Mouse (Mus musculus) ES-E14 (cell line): ENCODE data around the gene Gmcl1. TPM values are rescaled to one million over a fixed set of nuclear protein-coding genes. Genes with fewer than 3 reads are reported as not detected.

Experiments
- DNase-seq: peaks from one replicate; pipeline ENCODE4 v3.0.0-alpha.2; 2013; ENCODE audit warnings: low read depth, low spot score
- H3K27ac ChIP-seq: 2 replicates; pipeline ENCODE4 v1.5.1; 2012; ENCODE audit warnings: low read depth, mild to moderate bottlenecking, low read length, moderate library complexity, mixed read lengths; ENCODE audit not compliant: poor library complexity, insufficient read depth, severe bottlenecking
- H3K36me3 ChIP-seq: 2 replicates; pipeline ENCODE4 v1.6.1; 2012; ENCODE audit warnings: mild to moderate bottlenecking, low read length, moderate library complexity, mixed read lengths; ENCODE audit not compliant: control insufficient read depth, poor library complexity, insufficient read depth, severe bottlenecking
- H3K4me1 ChIP-seq, 2 experiments: fragments of 150-350 bp in 1 of 2; sonication (generic) in 1 of 2; 2 replicates each; pipeline ENCODE4 v1.6.1; 2012; ENCODE audit warnings: low read length in 2 of 2, mild to moderate bottlenecking in 1 of 2, mixed read lengths in 1 of 2; ENCODE audit not compliant: control insufficient read depth in 2 of 2, insufficient read depth in 2 of 2, poor library complexity in 1 of 2
- H3K4me3 ChIP-seq, 2 experiments: fragments of 150-350 bp in 1 of 2; sonication (generic) in 1 of 2; 2 replicates each; pipeline ENCODE4 v1.5.1; 2012; ENCODE audit warnings: low read length in 2 of 2, low read depth in 1 of 2, mild to moderate bottlenecking in 1 of 2, mixed read lengths in 1 of 2; ENCODE audit not compliant: insufficient read depth in 1 of 2, poor library complexity in 1 of 2, severe bottlenecking in 1 of 2
- H3K9ac ChIP-seq: 2 replicates; pipeline ENCODE4 v1.6.1; 2012; ENCODE audit warnings: low read depth, mild to moderate bottlenecking, low read length, mixed read lengths; ENCODE audit not compliant: poor library complexity, insufficient read depth, severe bottlenecking
- H3K9me3 ChIP-seq: fragments of 150-350 bp; sonication (generic); 2 replicates; pipeline ENCODE4 v1.6.1; 2012; ENCODE audit warnings: low read depth, mild to moderate bottlenecking, low read length; ENCODE audit not compliant: control insufficient read depth, insufficient read depth
- CHD2 ChIP-seq: IDR thresholded peaks from 2 replicates; pipeline ENCODE4 v1.6.1; 2014; ENCODE audit warnings: mild to moderate bottlenecking, low read depth, low read length, inconsistent platforms
- HCFC1 ChIP-seq: IDR thresholded peaks from 2 replicates; pipeline ENCODE4 v1.6.1; 2012; ENCODE audit warnings: low read length, inconsistent platforms, borderline replicate concordance; ENCODE audit not compliant: insufficient read depth
- MAFK ChIP-seq: IDR thresholded peaks from 2 replicates; pipeline ENCODE4 v1.6.1; 2014; ENCODE audit warnings: mild to moderate bottlenecking, low read depth, low read length, inconsistent platforms; ENCODE audit not compliant: insufficient read depth
- ZC3H11A ChIP-seq: IDR thresholded peaks from 2 replicates; pipeline ENCODE4 v1.6.1; 2012; ENCODE audit warnings: low read depth, mild to moderate bottlenecking, inconsistent platforms, low read length, borderline replicate concordance
- ZNF384 ChIP-seq: IDR thresholded peaks from 2 replicates; pipeline ENCODE4 v1.6.1; 2012; ENCODE audit warnings: low read depth, low read length, inconsistent platforms
- in situ Hi-C, 2 experiments: fragments of 600-800 bp; cut with MboI; formaldehyde crosslinking; loops; one replicate each; pipeline ENCODE4 v1.15.1; 2025; ENCODE audit warnings: low sequenced_read_pairs in 2 of 2, inconsistent platforms in 1 of 2; ENCODE audit not compliant: unreplicated experiment in 2 of 2
- total RNA-seq: library from RNA; depleted of rRNA; stranded (reverse); fragments of 300-350 nt; gene quantifications from 2 replicates; pipeline ENCODE4 v1.2.3, GENCODE M21; 2012

The Gmcl1 gene
- total RNA-seq, 1 experiment: 18.5 TPM

DNA sequence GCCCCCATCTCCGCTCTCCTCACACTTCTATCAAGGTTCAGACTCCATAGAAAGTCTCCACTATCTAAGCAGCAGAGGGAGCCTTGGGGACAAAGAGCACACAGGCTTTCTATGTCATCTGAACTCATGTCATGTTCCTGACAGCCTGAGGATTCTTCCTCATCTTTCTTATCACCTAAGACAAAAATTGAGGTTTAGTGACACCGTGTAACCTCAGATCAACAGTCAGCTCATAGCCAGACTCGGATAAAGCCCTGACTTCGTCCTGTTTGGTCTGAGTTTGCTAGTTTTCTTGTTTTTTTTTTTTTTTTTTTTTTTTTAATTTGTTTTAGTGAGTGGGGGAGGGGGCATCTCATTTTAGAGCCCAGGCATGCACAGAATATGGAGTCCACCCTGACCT is 40.6 kb upstream of the Gmcl1 start:
- in situ Hi-C loops: no loop called here
- Histone ChIP-seq H3K27ac (no peak overlapping the region), H3K4me1 (peaks cover 4 to 10% of the 10 kb centered on the region in 2 experiments; a peak in 3 of 4 replicates), H3K36me3 (no peaks in the 10 kb centered on the region), H3K9ac (no peak overlapping the region), H3K4me3 (no peak overlapping the region), H3K9me3 (no peaks in the 10 kb centered on the region)
- DNase-seq: no peak
- no peak for TF ChIP-seq ZC3H11A
- TF ChIP-seq MAFK: no peak
- no peak for TF ChIP-seq HCFC1
- TF ChIP-seq ZNF384: no peak
- no peak for TF ChIP-seq CHD2

DNA sequence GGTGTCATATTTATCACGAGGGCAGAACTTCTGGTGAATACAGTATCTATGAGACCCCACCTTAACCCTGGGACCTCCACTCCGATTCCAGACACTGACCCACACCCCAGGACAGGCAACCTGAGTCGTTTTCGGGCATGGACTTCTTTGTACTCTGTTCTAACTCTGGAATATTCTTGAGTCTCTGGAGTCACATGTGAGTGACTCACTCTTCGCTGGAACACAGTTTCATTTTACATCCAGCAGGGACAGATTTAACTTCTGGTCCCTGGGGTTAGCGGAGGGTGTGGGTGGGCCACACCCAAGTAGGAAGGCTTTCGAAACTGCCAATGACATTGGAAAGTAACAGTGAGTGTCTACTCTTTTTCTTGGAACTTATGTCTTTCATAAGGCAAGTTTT is 39.4 kb upstream of the Gmcl1 start:
- H3K36me3 ChIP-seq: no peaks in the 10 kb centered on the region
- H3K9ac ChIP-seq: no peak overlapping the region
- no peak overlapping the region for H3K27ac ChIP-seq
- no peak for DNase-seq
- no peak for TF ChIP-seq ZC3H11A
- no peak for TF ChIP-seq HCFC1
- no peak for TF ChIP-seq MAFK
- TF ChIP-seq ZNF384: no peak
- no peak for TF ChIP-seq CHD2
- no peaks in the 10 kb centered on the region for H3K9me3 ChIP-seq
- no peak overlapping the region for H3K4me3 ChIP-seq
- peaks cover 3 to 10% of the 10 kb centered on the region in 2 experiments; a peak in 3 of 4 replicates for H3K4me1 ChIP-seq
- in situ Hi-C loops: no loop called here

DNA sequence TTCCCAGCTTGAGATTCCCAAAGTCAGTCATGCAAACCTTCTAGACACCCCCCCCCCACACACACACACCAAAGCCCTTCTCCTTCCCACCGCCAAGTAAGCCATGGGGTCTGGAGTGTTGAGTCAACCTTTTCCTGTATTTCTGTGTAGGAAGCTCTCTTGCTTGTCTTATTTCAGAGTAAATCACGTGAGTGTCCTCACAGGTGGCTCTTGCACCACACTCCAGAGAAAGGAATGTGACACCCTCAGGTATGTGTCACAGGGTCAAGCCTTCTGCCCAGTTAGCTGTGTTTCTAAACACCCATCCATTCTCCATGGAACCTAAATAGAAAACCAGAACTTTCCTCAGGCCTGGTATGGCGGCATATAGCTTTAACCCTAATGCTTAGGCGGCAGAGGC is 35.8 kb upstream of the Gmcl1 start:
- in situ Hi-C loops: no loop called here

DNA sequence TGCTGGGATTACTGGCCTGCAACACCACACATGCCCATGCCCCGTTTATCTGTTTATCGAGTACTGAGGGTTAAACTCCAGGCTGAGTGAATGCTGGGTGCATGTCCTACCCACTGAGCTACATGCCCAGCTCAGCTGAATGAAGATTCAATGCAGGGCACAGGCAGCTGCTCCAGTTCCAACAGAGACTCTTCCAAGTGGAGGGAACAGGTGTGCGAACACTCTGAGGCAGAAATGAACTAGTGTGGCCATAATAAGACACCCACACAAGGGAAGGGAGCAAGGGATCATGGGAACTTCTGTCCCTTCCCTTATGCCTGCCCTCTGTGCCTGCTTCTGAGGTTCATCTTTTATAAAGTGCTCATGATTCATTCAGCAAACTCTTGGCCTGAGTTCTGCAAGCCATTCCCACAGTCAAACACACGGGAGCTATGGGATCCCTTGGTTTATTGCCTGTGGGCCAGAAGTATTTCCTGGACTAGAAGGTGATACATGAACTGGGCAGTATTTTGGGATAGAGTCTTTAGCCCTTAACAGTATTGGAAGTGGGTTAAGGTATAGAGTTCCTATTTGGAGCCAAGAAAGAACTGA is 35.1 kb upstream of the Gmcl1 start:
- no peak for DNase-seq
- no peak overlapping the region for H3K27ac ChIP-seq
- no peaks in the 10 kb centered on the region for H3K36me3 ChIP-seq
- H3K9me3 ChIP-seq: no peaks in the 10 kb centered on the region
- H3K4me3 ChIP-seq: no peak overlapping the region
- in situ Hi-C loops: no loop called here
- peaks cover 3 to 10% of the 10 kb centered on the region in 2 experiments; a peak in 3 of 4 replicates for H3K4me1 ChIP-seq
- TF ChIP-seq ZC3H11A: no peak
- no peak for TF ChIP-seq ZNF384
- no peak for TF ChIP-seq HCFC1
- no peak for TF ChIP-seq CHD2
- no peak for TF ChIP-seq MAFK
- no peak overlapping the region for H3K9ac ChIP-seq

More for the DNA sequence above, 35.8 kb upstream of the Gmcl1 start:
- H3K36me3 ChIP-seq: no peaks in the 10 kb centered on the region
- no peak overlapping the region for H3K9ac ChIP-seq
- H3K9me3 ChIP-seq: no peaks in the 10 kb centered on the region
- DNase-seq: no peak
- TF ChIP-seq MAFK (no peak), CHD2 (no peak), HCFC1 (no peak), ZC3H11A (no peak), ZNF384 (no peak)
- no peak overlapping the region for H3K4me3 ChIP-seq
- H3K27ac ChIP-seq: no peak overlapping the region
- H3K4me1 ChIP-seq: peaks cover 3 to 10% of the 10 kb centered on the region in 2 experiments; a peak in 3 of 4 replicates
